Mouse (Mus musculus): ENCODE results near the gene BC030867. TPM values are rescaled to one million over a fixed set of nuclear protein-coding genes. Genes with fewer than 3 reads are reported as not detected.

Gene BC030867
- total RNA-seq, 2 experiments from 2014 or later: 0.83 to 0.99 TPM

GRCm38 (mm10) chr11:102219994-102220346 lies 28.7 kb upstream of the BC030867 start:
- intact Hi-C loops (cut with DNase I): no loop called here
- DNase-seq (ENCODE audit: extremely low spot score in 1 of 2, low spot score in 2 of 2): peak in 1 of 2 experiments; percentile 70

- peak in 1 of 2 experiments; percentile 36 for DNase-seq (ENCODE audit: extremely low spot score in 1 of 2, low spot score in 2 of 2)
Observed at GRCm38 (mm10) chr11:102220451-102220850, 28.2 kb upstream of the BC030867 start.

GRCm38 (mm10) chr11:102221243-102221953 lies 27.3 kb upstream of the BC030867 start:
- DNase-seq (ENCODE audit: extremely low spot score in 1 of 2, low spot score in 2 of 2): no peak
- intact Hi-C loops (cut with DNase I): no loop called here

More at GRCm38 (mm10) chr11:102220451-102220850, 28.2 kb upstream of the BC030867 start:
- intact Hi-C loops (cut with DNase I): no loop called here

- no peak for DNase-seq (ENCODE audit: extremely low spot score in 1 of 2, low spot score in 2 of 2)
- intact Hi-C loops (cut with DNase I): no loop called here
Observed at GRCm38 (mm10) chr11:102221954-102222351, 26.7 kb upstream of the BC030867 start.

GRCm38 (mm10) chr11:102223166-102223565 lies 25.5 kb upstream of the BC030867 start:
- peak in 1 of 2 experiments; percentile 74 for DNase-seq (ENCODE audit: extremely low spot score in 1 of 2, low spot score in 2 of 2)
- intact Hi-C loops (cut with DNase I): no loop called here

GRCm38 (mm10) chr11:102224686-102225085 lies 24.0 kb upstream of the BC030867 start:
- intact Hi-C loops (cut with DNase I): no loop called here
- no peak for DNase-seq (ENCODE audit: extremely low spot score in 1 of 2, low spot score in 2 of 2)

GRCm38 (mm10) chr11:102225221-102225620 lies 23.5 kb upstream of the BC030867 start:
- intact Hi-C loops (cut with DNase I): no loop called here
- no peak for DNase-seq (ENCODE audit: extremely low spot score in 1 of 2, low spot score in 2 of 2)

- intact Hi-C loops (cut with DNase I): no loop called here
- no peak for DNase-seq (ENCODE audit: extremely low spot score in 1 of 2, low spot score in 2 of 2)
Observed at GRCm38 (mm10) chr11:102226067-102226978, 22.4 kb upstream of the BC030867 start.

- intact Hi-C loops (cut with DNase I): no loop called here
Observed at GRCm38 (mm10) chr11:102227270-102228190, 21.2 kb upstream of the BC030867 start.

GRCm38 (mm10) chr11:102228191-102228545 lies 20.5 kb upstream of the BC030867 start:
- intact Hi-C loops (cut with DNase I): no loop called here
- DNase-seq (ENCODE audit: extremely low spot score in 1 of 2, low spot score in 2 of 2): no peak

More at GRCm38 (mm10) chr11:102227270-102228190, 21.2 kb upstream of the BC030867 start:
- DNase-seq (ENCODE audit: extremely low spot score in 1 of 2, low spot score in 2 of 2): no peak

- no peak for DNase-seq (ENCODE audit: extremely low spot score in 1 of 2, low spot score in 2 of 2)
Observed at GRCm38 (mm10) chr11:102228646-102229268, 19.9 kb upstream of the BC030867 start.

GRCm38 (mm10) chr11:102229331-102229953 lies 19.2 kb upstream of the BC030867 start:
- DNase-seq (ENCODE audit: extremely low spot score in 1 of 2, low spot score in 2 of 2): peak in 1 of 2 experiments; percentile 60
- intact Hi-C loops (cut with DNase I): no loop called here

More at GRCm38 (mm10) chr11:102228646-102229268, 19.9 kb upstream of the BC030867 start:
- intact Hi-C loops (cut with DNase I): no loop called here

GRCm38 (mm10) chr11:102230006-102230741 lies 18.5 kb upstream of the BC030867 start, which contains the start of gene Hdac5:
Gene Hdac5 (minus strand): TSS chr11:102230166.
- intact Hi-C loops (cut with DNase I): no loop called here
- DNase-seq (ENCODE audit: extremely low spot score in 1 of 2, low spot score in 2 of 2): peak; percentile 98 to 99

GRCm38 (mm10) chr11:102236022-102236421 lies 12.7 kb upstream of the BC030867 start:
- DNase-seq (ENCODE audit: extremely low spot score in 1 of 2, low spot score in 2 of 2): no peak
- intact Hi-C loops (cut with DNase I): no loop called here

GRCm38 (mm10) chr11:102240636-102241035 lies 8.0 kb upstream of the BC030867 start:
- intact Hi-C loops (cut with DNase I): no loop called here

GRCm38 (mm10) chr11:102241246-102241645 lies 7.4 kb upstream of the BC030867 start:
- no peak for DNase-seq (ENCODE audit: extremely low spot score in 1 of 2, low spot score in 2 of 2)
- intact Hi-C loops (cut with DNase I): no loop called here

More at GRCm38 (mm10) chr11:102240636-102241035, 8.0 kb upstream of the BC030867 start:
- DNase-seq (ENCODE audit: extremely low spot score in 1 of 2, low spot score in 2 of 2): no peak

- DNase-seq (ENCODE audit: extremely low spot score in 1 of 2, low spot score in 2 of 2): no peak
- intact Hi-C loops (cut with DNase I): no loop called here
Observed at GRCm38 (mm10) chr11:102241874-102242273, 6.8 kb upstream of the BC030867 start.

All from left cerebral cortex, postnatal 10 days (tissue).